Mouse (Mus musculus) liver (tissue): ENCODE results near the gene Cyp2t4.

ENCODE experiments used
- DNase-seq: peaks from one replicate; pipeline ENCODE4 v3.0.0-alpha.2; 2020; ENCODE audit warnings: mixed read lengths

Gene Cyp2t4

DNA sequence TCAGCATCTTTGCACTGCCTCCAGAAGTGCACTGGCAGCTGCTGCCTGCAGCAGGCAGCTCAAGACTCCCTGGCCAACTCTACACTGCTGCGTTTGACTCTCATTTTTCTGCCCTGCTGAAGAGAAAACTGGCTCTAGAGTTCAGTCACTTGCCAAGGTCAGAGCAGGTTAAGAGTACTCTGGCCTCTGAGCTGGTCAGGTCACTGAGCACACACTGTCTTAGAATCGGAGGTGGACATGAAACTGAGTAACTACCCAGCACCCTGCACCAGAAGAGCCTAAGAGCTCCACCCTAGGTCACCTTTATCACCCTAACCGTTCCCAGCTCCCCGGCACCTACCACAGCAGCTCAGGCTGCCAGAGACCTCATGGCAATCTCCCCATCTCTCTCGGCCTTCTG is 32.5 kb downstream of the Cyp2t4 start:
- no peak for DNase-seq

DNA sequence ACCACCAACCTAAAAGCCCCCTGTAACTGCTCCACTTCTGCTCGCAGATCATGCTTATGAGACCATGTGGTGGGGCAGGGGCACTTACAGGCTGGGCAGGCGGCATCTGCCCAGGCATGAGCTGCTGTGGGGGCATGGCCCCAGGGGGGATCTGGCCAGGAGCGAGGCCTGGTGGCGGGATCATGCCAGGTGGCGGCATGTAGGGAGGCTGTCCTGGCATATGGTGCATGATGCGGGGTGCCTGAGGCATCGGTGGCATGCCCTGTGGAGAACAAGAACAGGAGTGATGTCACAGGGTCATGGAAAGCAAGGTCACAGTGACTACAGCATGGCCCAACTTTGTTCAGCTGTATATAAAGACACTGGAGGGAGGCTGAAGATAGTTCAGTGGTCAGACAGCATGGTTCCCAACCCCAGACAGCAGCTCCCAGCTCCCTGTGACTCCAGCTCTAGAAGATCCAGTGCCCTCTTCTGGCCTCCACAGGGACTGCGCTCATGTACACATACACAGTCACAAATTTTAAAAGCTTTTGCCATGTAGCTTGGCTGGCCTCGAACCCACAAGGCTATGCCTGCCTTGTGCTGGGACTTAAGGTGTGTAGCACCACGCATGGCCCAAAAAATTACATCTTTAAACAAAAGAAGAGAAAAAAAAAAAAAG is 35.9 kb downstream of the Cyp2t4 start:
- no peak for DNase-seq

DNA sequence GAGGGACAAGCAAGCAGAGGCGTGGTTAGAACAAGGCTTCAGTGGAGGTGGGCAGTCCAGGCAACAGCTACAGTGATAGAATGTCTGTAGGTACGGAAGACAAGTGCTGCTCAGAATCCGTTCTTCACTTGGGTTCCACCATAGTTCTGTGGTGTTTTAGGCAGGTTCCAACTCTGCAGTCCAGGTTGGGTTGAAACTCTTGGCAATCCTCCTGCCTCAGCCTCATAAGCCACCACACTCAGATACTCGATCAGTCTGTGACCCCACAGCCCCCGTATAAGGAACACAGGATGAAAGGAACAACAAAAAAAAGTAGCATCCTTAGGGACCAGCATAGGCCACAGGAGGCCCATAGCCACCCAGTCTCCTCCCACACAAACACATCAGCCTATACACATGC is 38.9 kb downstream of the Cyp2t4 start:
- no peak for DNase-seq

DNA sequence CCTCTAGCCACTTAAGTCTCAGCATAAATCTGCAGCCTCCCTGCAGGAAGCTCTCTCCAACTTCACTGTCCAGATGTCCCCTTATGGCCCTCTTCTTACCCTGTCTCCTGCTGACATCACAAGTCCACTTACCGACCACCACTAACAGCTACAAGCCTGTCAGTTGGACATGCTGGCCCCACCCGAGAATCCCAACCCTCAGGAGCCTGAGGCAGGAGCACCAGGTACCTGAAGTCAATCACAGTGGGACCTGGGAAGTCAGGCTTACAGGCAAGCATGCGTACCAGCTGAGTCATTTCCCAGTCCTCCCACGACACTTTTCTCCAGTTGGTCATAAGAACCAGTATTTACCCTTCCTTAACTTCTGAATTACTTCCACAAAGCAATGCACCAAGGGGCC is 40.2 kb downstream of the Cyp2t4 start:
- no peak for DNase-seq

DNA sequence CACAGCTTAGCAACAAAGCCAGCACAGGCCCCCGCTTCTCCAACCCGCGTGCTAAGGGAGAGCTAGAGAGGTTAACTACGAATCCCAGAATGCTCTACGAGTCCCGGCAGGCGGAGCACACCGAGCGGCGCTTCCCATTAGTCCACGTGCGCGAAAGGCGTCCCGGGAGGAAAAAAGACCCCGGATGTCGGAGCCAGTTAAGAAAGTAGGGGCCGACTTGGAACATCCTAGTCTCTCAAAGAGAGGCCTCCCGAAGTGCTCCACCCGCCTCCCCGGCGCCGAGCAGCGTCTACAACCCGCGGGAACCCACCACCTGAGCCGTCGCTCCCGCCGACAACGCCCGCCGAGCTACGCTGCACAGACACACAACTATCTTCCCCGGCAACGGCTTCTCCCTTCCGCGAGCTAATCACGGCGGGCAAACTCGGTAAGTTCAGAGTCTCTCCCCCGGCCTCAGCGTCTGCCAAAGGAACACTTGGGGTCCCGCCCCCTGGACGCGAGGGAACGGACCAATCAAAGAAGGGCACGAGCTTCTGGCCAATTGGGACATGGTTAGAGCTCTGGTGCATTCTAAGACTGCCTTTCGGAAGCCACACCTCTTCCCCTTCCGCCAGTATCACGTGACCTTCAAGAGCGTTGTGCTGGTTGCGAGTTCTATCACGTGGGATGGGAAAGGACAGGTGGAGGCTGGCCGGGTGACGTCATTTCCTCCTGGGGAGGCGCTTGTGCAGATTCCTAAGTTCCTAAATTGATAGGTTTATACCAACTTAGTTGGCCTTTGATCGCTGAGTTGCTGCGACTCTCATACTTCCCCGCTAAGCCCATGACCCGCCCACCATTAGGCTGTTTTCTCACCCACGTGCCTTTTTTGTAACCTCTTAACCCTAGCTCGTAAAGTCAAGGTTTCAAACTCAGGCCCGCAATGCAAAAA is 42.4 kb downstream of the Cyp2t4 start, which contains the start of the genes BC024978 and Snrpa:
Gene BC024978, plus strand, starts transcription at position 101 of the 931 bp plus-strand sequence.
Gene Snrpa, minus strand, starts transcription at position 591 of the 931 bp plus-strand sequence.
- peak; percentile 94 for DNase-seq

DNA sequence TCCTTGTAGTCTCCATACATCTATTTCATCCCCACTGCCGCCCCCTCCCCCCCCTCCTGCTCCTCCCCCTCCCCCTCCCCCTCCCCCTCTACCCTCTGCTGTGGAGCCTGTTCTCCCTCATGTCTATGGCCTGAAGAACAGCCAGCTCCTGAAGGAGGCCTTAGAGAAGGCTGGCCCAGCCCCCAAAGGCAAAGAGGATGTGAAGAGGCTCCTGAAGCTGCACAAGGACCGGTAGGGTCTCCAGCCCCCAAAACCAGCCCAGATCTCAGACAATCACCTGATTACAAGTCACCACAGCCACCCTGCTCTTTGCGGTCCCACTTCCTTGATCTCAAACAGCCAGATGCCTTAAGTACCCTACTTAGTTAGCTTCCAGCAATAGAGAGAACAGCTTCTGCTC is 43.6 kb downstream of the Cyp2t4 start:
- DNase-seq = no peak

DNA sequence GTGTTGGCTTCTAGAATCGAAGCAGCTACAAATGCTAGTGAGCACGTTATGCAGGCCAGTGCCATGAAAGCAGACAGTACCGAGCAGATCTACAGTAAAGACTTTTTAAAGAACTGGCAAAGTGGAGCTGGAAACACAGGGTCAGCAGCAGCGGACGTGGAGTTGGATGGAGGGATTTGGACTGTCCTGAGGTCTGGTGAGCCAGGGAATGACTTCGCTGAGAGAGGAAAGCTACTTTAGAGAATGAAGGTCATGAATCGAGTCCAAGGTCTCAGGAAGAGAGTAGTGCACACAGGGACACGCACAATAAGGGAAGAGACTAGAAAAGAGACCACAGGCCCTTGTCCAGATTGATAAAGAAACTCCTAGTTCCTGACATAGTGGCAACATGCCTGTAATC is 44.1 kb downstream of the Cyp2t4 start:
- DNase-seq = no peak

DNA sequence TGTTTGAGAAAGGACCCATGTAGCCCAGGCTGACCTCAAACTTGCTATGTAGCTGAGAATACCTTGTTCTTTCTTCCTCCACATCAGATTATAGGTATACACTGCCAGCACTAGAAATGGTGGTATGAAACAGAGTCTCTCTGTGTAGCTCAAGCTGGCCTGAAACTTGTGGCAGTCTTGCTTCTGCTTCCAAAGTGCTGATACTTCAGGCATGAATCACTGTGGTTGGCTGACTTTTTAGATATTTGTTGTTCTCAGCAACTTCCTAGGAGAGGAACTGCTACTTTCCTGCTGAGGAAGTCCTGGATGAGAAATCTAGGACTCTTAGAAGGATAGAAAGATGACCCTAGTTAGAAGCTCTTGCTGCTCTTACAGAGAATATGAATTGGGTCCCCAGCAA is 44.8 kb downstream of the Cyp2t4 start:
- DNase-seq = no peak

DNA sequence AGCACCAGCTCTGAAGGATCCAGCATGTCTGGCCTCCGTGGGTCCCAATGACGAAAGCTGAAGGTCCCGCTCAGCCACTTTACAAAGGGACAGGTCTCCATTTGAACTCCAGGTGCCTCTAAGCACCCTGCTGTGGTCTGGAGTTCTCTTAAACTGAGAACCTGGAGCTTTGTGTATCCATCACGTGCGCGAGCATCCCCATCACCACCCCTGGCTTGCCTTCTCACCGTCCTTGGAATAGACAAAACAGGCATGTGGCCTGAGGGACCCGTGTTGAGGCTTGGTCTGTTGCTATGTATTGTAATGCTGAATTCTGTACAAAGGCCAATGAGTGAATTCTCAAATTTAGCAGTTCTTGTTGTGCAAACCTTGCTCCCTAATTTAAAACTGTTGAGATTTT is 45.3 kb downstream of the Cyp2t4 start:
- DNase-seq = no peak

DNA sequence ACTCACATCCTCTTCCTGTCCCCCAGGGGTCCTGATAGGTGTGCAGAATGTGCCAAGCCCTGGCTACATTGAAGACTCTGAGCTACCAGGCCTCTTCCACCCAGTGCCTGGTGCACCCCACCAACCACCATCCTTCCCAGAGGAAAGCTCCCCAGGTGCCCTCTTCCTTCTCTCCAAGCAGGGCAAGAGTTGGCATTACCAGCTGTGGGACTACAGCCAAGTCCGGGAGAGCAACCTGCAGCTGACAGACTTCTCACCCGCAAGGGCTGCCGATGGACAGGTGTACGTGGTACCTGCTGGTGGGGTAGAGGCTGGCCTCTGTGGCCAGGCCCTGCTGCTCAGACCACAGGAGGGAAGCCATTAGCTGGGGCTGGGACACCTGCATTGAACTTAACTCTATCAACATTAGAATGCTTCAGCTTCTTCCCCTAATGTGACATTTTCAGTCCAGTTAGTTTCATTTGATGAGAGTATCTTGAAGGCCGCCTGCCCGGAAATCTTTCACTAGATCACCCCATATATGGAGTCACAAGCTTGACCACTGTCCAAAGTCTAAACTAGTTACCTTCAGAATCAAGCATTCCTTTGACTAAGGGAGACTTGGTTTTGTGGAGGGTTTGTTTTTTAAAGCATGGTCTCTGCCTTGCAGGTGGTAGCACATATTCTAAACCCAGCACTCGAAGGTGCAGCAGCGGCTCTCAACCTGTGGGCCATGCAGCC is 50.4 kb downstream of the Cyp2t4 start:
- no peak for DNase-seq
